Mouse (Mus musculus): ENCODE measurements around the gene Ahsa1. TPM values are rescaled to one million over a fixed set of nuclear protein-coding genes. Genes with fewer than 3 reads are reported as not detected.
"Not testable (repeated sequence)": the region's sequence is repeated elsewhere in the genome, so short reads cannot be mapped to it uniquely, and the experiment has no call there.

The Ahsa1 gene
- polyA plus RNA-seq, 1 experiment from 2014 or later, result 230 TPM

GRCm38 (mm10) chr12:87284268-87284667 lies 18.0 kb downstream of the Ahsa1 start:
- H3K9ac ChIP-seq, result no peak overlapping the region
- H3K27ac ChIP-seq, result no peak overlapping the region
- no peaks in the 10 kb centered on the region for H3K9me3 ChIP-seq
- H3K36me3 ChIP-seq, result no peaks in the 10 kb centered on the region
- H3K27me3 ChIP-seq (replicated peaks), result no peaks in the 10 kb centered on the region
- no peak overlapping the region for H3K4me3 ChIP-seq (replicated peaks)
- no peak for ATAC-seq
- H3K4me2 ChIP-seq (replicated peaks), result no peak overlapping the region
- H3K4me1 ChIP-seq (replicated peaks), result 0 out of 2 replicates have a peak, but pooled peaks cover 5% of the 10 kb centered on the region
- WGBS, result 73% methylated on average over 4 of the region's 4 CpGs

GRCm38 (mm10) chr12:87284726-87285125 lies 18.4 kb downstream of the Ahsa1 start:
- no peak overlapping the region for H3K4me3 ChIP-seq (replicated peaks)
- H3K9me3 ChIP-seq, result no peaks in the 10 kb centered on the region
- H3K36me3 ChIP-seq, result no peaks in the 10 kb centered on the region
- no peak overlapping the region for H3K9ac ChIP-seq
- no peaks in the 10 kb centered on the region for H3K27me3 ChIP-seq (replicated peaks)
- WGBS, result 84% methylated on average over 5 of the region's 5 CpGs
- H3K27ac ChIP-seq, result no peak overlapping the region
- no peak overlapping the region for H3K4me2 ChIP-seq (replicated peaks)
- no peak for ATAC-seq
- 0 out of 2 replicates have a peak, but pooled peaks cover 3% of the 10 kb centered on the region for H3K4me1 ChIP-seq (replicated peaks)

GRCm38 (mm10) chr12:87289100-87289499 lies 22.8 kb downstream of the Ahsa1 start:
- Histone ChIP-seq H3K36me3 (no peaks in the 10 kb centered on the region), H3K4me3 (replicated peaks) (no peak overlapping the region), H3K4me1 (replicated peaks) (no peaks in the 10 kb centered on the region), H3K4me2 (replicated peaks) (no peak overlapping the region), H3K9ac (no peak overlapping the region), H3K27ac (no peak overlapping the region), H3K9me3 (no peaks in the 10 kb centered on the region), H3K27me3 (replicated peaks) (no peaks in the 10 kb centered on the region)
- WGBS, result 95% methylated on average over 5 of the region's 5 CpGs
- ATAC-seq, result no peak

- H3K36me3 ChIP-seq, result no peaks in the 10 kb centered on the region
- H3K9ac ChIP-seq, result no peak overlapping the region
- no peak overlapping the region for H3K4me2 ChIP-seq (replicated peaks)
- no peak for ATAC-seq
- H3K27me3 ChIP-seq (replicated peaks), result peaks cover 1% of the 10 kb centered on the region; the same call in 1 of the 2 replicates
- H3K9me3 ChIP-seq, result no peaks in the 10 kb centered on the region
- no peak overlapping the region for H3K4me3 ChIP-seq (replicated peaks)
- 77% methylated on average over 6 of the region's 6 CpGs for WGBS
- H3K4me1 ChIP-seq (replicated peaks), result no peaks in the 10 kb centered on the region
- no peak overlapping the region for H3K27ac ChIP-seq
Observed at GRCm38 (mm10) chr12:87293934-87294333, 27.7 kb downstream of the Ahsa1 start.

- 9% methylated on average over 29 of the region's 29 CpGs for WGBS
- no peak for ATAC-seq
Observed at GRCm38 (mm10) chr12:87299037-87299656, 32.9 kb downstream of the Ahsa1 start.

GRCm38 (mm10) chr12:87299657-87300440 lies 33.6 kb downstream of the Ahsa1 start, which contains the start of gene Ism2:
Gene Ism2, minus strand, starts transcription at chr12:87299705.
- ATAC-seq, result peak; percentile 87

More at GRCm38 (mm10) chr12:87299037-87299656, 32.9 kb downstream of the Ahsa1 start:
- Histone ChIP-seq H3K4me1 (replicated peaks) (peaks cover 8% of the 10 kb centered on the region; the same call in 1 of the 2 replicates), H3K27me3 (replicated peaks) (peaks cover 11% of the 10 kb centered on the region), H3K9ac (peak overlapping the region; percentile 66), H3K27ac (no peak overlapping the region), H3K9me3 (no peaks in the 10 kb centered on the region), H3K36me3 (no peaks in the 10 kb centered on the region), H3K4me2 (replicated peaks) (peak overlapping the region; percentile 100), H3K4me3 (replicated peaks) (peak overlapping the region; percentile 75)

GRCm38 (mm10) chr12:87300441-87300690 lies 34.1 kb downstream of the Ahsa1 start:
- Histone ChIP-seq H3K4me2 (replicated peaks) (peak overlapping the region; percentile 100), H3K4me3 (replicated peaks) (peak overlapping the region; percentile 75), H3K9me3 (no peaks in the 10 kb centered on the region), H3K4me1 (replicated peaks) (peaks cover 8% of the 10 kb centered on the region; the same call in 1 of the 2 replicates), H3K27me3 (replicated peaks) (peaks cover 11% of the 10 kb centered on the region), H3K27ac (no peak overlapping the region), H3K9ac (peak overlapping the region; percentile 66), H3K36me3 (no peaks in the 10 kb centered on the region)
- no peak; the same call in 1 of the 2 replicates for ATAC-seq
- WGBS, result 3% methylated on average over 9 of the region's 9 CpGs

More at GRCm38 (mm10) chr12:87299657-87300440, 33.6 kb downstream of the Ahsa1 start, which contains the start of gene Ism2:
- peaks cover 8% of the 10 kb centered on the region; the same call in 1 of the 2 replicates for H3K4me1 ChIP-seq (replicated peaks)
- H3K9me3 ChIP-seq, result no peaks in the 10 kb centered on the region
- H3K27ac ChIP-seq, result no peak within 1 kb of the TSS
- peaks cover 11% of the 10 kb centered on the region for H3K27me3 ChIP-seq (replicated peaks)
- H3K4me3 ChIP-seq (replicated peaks), result peak within 1 kb of the TSS; percentile 75
- H3K9ac ChIP-seq, result peak within 1 kb of the TSS; percentile 66
- H3K4me2 ChIP-seq (replicated peaks), result peak within 1 kb of the TSS; percentile 100
- under 1% methylated on average over 80 of the region's 86 CpGs for WGBS
- H3K36me3 ChIP-seq, result no peaks in the 10 kb centered on the region

- Histone ChIP-seq H3K4me2 (replicated peaks) (no peak overlapping the region), H3K9ac (no peak overlapping the region), H3K4me1 (replicated peaks) (peaks cover 8% of the 10 kb centered on the region; the same call in 1 of the 2 replicates), H3K36me3 (no peaks in the 10 kb centered on the region), H3K27me3 (replicated peaks) (peaks cover 11% of the 10 kb centered on the region), H3K9me3 (no peaks in the 10 kb centered on the region), H3K4me3 (replicated peaks) (no peak overlapping the region), H3K27ac (no peak overlapping the region)
- WGBS, result 48% methylated on average over 4 of the region's 4 CpGs
- ATAC-seq, result no peak
Observed at GRCm38 (mm10) chr12:87301189-87301588, 34.9 kb downstream of the Ahsa1 start.

GRCm38 (mm10) chr12:87305767-87306583 lies 39.7 kb downstream of the Ahsa1 start:
- H3K27ac ChIP-seq, result no peak overlapping the region
- ATAC-seq, result no peak
- WGBS, result 45% methylated on average over 13 of the region's 13 CpGs
- peaks cover 14% of the 10 kb centered on the region for H3K36me3 ChIP-seq
- H3K27me3 ChIP-seq (replicated peaks), result no peaks in the 10 kb centered on the region
- no peak overlapping the region for H3K4me3 ChIP-seq (replicated peaks)
- H3K4me1 ChIP-seq (replicated peaks), result no peaks in the 10 kb centered on the region
- H3K9ac ChIP-seq, result no peak overlapping the region
- H3K9me3 ChIP-seq, result no peaks in the 10 kb centered on the region
- no peak overlapping the region for H3K4me2 ChIP-seq (replicated peaks)

- not testable (repeated sequence) for H3K9ac ChIP-seq; ATAC-seq; H3K27me3 ChIP-seq (replicated peaks); H3K4me1 ChIP-seq (replicated peaks); H3K9me3 ChIP-seq; H3K4me3 ChIP-seq (replicated peaks); H3K4me2 ChIP-seq (replicated peaks); H3K27ac ChIP-seq
- H3K36me3 ChIP-seq, result peaks cover 14% of the 10 kb centered on the region
- 84% methylated on average over 4 of the region's 4 CpGs for WGBS
Observed at GRCm38 (mm10) chr12:87306584-87306844, 40.2 kb downstream of the Ahsa1 start.

- Histone ChIP-seq H3K27me3 (replicated peaks) (no peaks in the 10 kb centered on the region), H3K36me3 (peaks cover 18% of the 10 kb centered on the region), H3K27ac (no peak overlapping the region), H3K9ac (no peak overlapping the region), H3K4me3 (replicated peaks) (no peak overlapping the region), H3K4me2 (replicated peaks) (no peak overlapping the region), H3K9me3 (no peaks in the 10 kb centered on the region), H3K4me1 (replicated peaks) (no peaks in the 10 kb centered on the region)
- ATAC-seq, result no peak
- 73% methylated on average over 2 of the region's 2 CpGs for WGBS
Observed at GRCm38 (mm10) chr12:87313098-87313497, 46.8 kb downstream of the Ahsa1 start.

- Histone ChIP-seq H3K9ac (no peak overlapping the region), H3K27ac (no peak overlapping the region), H3K4me1 (replicated peaks) (no peaks in the 10 kb centered on the region), H3K4me2 (replicated peaks) (no peak overlapping the region), H3K9me3 (no peaks in the 10 kb centered on the region), H3K36me3 (no peaks in the 10 kb centered on the region), H3K27me3 (replicated peaks) (no peaks in the 10 kb centered on the region), H3K4me3 (replicated peaks) (no peak overlapping the region)
- WGBS, result 79% methylated on average over 1 of the region's 1 CpGs
- ATAC-seq, result no peak
Observed at GRCm38 (mm10) chr12:87317951-87318350, 51.7 kb downstream of the Ahsa1 start.

Data from intestine, embryonic 15.5 days (tissue).